ENCODE assay signal across 1 mouse cellular context in genomic region chr2:91632316-91632715, GRCm38 (mm10).
TF ChIP-seq lines count a peak whose summit lies in the region.

No protein-coding gene starts in this region.

TF ChIP-seq in myocyte, 11 proteins besides CTCF, POLR2A, EP300 and RAD21:
- TF ChIP-seq USF1 (IDR thresholded peaks at IDR 0.05; ENCODE audit: low read depth): no peak
- no peak for TF ChIP-seq CEBPB (IDR thresholded peaks at IDR 0.05; ENCODE audit: insufficient read depth, poor library complexity, severe bottlenecking)
- TF ChIP-seq E2F4 (IDR thresholded peaks at IDR 0.05; ENCODE audit: insufficient read depth): no peak
- peak in 2 of 3 experiments; percentile 2 to 39 for TF ChIP-seq MYOD1 (IDR thresholded peaks at IDR 0.05; ENCODE audit: control insufficient read depth in 1 of 3, insufficient read length in 2 of 3, low read depth in 2 of 3)
- no peak for TF ChIP-seq REST (IDR thresholded peaks at IDR 0.05; ENCODE audit: insufficient read depth, insufficient read length)
- TF ChIP-seq POLR2AphosphoS2 (IDR thresholded peaks at IDR 0.05; ENCODE audit: insufficient read length, low read depth): no peak
- TF ChIP-seq MYOG (IDR thresholded peaks at IDR 0.05; ENCODE audit: control insufficient read depth in 1 of 3, insufficient read depth in 1 of 3, insufficient read length in 2 of 3, low read depth in 2 of 3): peak in 2 of 3 experiments; percentile 21 to 66
- no peak for TF ChIP-seq MAX (IDR thresholded peaks at IDR 0.05; ENCODE audit: low read depth)
- no peak for TF ChIP-seq SRF (IDR thresholded peaks at IDR 0.05; ENCODE audit: control insufficient read depth, insufficient read length, low read depth)
- no peak for TF ChIP-seq TCF3 (IDR thresholded peaks at IDR 0.05; ENCODE audit: insufficient read length, low read depth)
- no peak for TF ChIP-seq TCF12 (IDR thresholded peaks at IDR 0.05; ENCODE audit: insufficient read depth, poor library complexity, severe bottlenecking)
